Mouse (Mus musculus) intestine, postnatal 0 days (tissue): ENCODE results near the gene Gpr143. TPM values are rescaled to one million over a fixed set of nuclear protein-coding genes. Genes with fewer than 3 reads are reported as not detected.
A peak's percentile ranks its signal among the peaks of the same experiment; 100 is the strongest.
"Not testable (repeated sequence)": the region's sequence is repeated elsewhere in the genome, so short reads cannot be mapped to it uniquely, and the experiment has no call there.

Source experiments
- ATAC-seq: fragments of 200-750 bp; cut with Nextera tagmentation; 2 replicates; pipeline ENCODE4 v1.8.0; 2017; ENCODE audit warnings: mild to moderate bottlenecking, moderate TSS enrichment, moderate library complexity
- H3K27ac ChIP-seq: fragments of 300-500 bp; sonication (generic); 2 replicates; pipeline ENCODE4 v1.5.1; 2014; ENCODE audit warnings: mild to moderate bottlenecking, low read depth, low read length, moderate library complexity
- H3K27me3 ChIP-seq: fragments of 300-500 bp; sonication (generic); replicated peaks from 2 replicates; pipeline ENCODE4 v1.6.1; 2014; ENCODE audit warnings: low read length, mixed read lengths; ENCODE audit not compliant: control insufficient read depth, insufficient read depth
- H3K36me3 ChIP-seq: fragments of 300-500 bp; sonication (generic); 2 replicates; pipeline ENCODE4 v1.6.1; 2014; ENCODE audit warnings: mild to moderate bottlenecking, moderate library complexity; ENCODE audit not compliant: control insufficient read depth, insufficient read depth
- H3K4me1 ChIP-seq: fragments of 300-500 bp; sonication (generic); replicated peaks from 2 replicates; pipeline ENCODE4 v1.6.1; 2014; ENCODE audit warnings: antibody characterized with exemption, low read length, mixed read lengths; ENCODE audit not compliant: control insufficient read depth, insufficient read depth
- H3K4me2 ChIP-seq: fragments of 300-500 bp; sonication (generic); replicated peaks from 2 replicates; pipeline ENCODE4 v1.6.1; 2014; ENCODE audit warnings: low read depth, mild to moderate bottlenecking, moderate library complexity
- H3K4me3 ChIP-seq: fragments of 300-500 bp; sonication (generic); 2 replicates; pipeline ENCODE4 v1.5.1; 2014; ENCODE audit warnings: low read depth, low read length
- H3K9ac ChIP-seq: fragments of 300-500 bp; sonication (generic); 2 replicates; pipeline ENCODE4 v1.6.1; 2014; ENCODE audit warnings: mild to moderate bottlenecking, low read depth, low read length
- H3K9me3 ChIP-seq: fragments of 300-500 bp; sonication (generic); 2 replicates; pipeline ENCODE4 v1.6.1; 2016; ENCODE audit warnings: mixed run types; ENCODE audit not compliant: control insufficient read depth
- CTCF ChIP-seq: sonication (generic); IDR thresholded peaks from 2 replicates; pipeline ENCODE4 v1.5.1; 2016; ENCODE audit warnings: low read depth, mild to moderate bottlenecking, control low read depth, antibody characterized with exemption, moderate library complexity
- WGBS: fragments of 180-500 bp; shearing (Covaris S2); extraction: QIAGEN DNeasy Blood & Tissue Kit; methylation state at CpG from one replicate; pipeline ENCODE4 v1.1.7; 2014; 5-methylcytosine and 5-hydroxymethylcytosine counted together
- polyA plus RNA-seq: library from polyadenylated mRNA; unstranded; fragments of >200 nt; fragmentation: Nextera tagmentation; extraction: Ambion mirVana; gene quantifications from 2 replicates; pipeline ENCODE4 v1.2.1, GENCODE M21; 2015

The Gpr143 gene
- polyA plus RNA-seq, 1 experiment from 2014 or later: not detected

GRCm38 (mm10) chrX:152834940-152835339 lies 53.2 kb downstream of the Gpr143 start:
- not testable (repeated sequence) for H3K36me3 ChIP-seq, H3K9me3 ChIP-seq, H3K4me1 ChIP-seq, H3K27me3 ChIP-seq, H3K27ac ChIP-seq, H3K4me2 ChIP-seq, ATAC-seq, H3K9ac ChIP-seq, H3K4me3 ChIP-seq
- TF ChIP-seq CTCF: peak; percentile 70
- 25% methylated on average over 5 of the region's 5 CpGs for WGBS

- Histone ChIP-seq H3K27ac (peak overlapping the region; percentile 62; the same call in 1 of the 2 replicates), H3K4me3 (no peak overlapping the region), H3K9me3 (no peaks in the 10 kb centered on the region), H3K36me3 (no peaks in the 10 kb centered on the region), H3K4me2 (no peak overlapping the region; the same call in 1 of the 2 replicates), H3K4me1 (no peaks in the 10 kb centered on the region), H3K9ac (no peak overlapping the region), H3K27me3 (no peaks in the 10 kb centered on the region)
- 61% methylated on average over 3 of the region's 3 CpGs for WGBS
- no peak for TF ChIP-seq CTCF
- peak; percentile 94 for ATAC-seq
These were observed 73.5 kb downstream of the Gpr143 start for GRCm38 (mm10) chrX:152855076-152855772.

Other genes starting within 250 kb of the Gpr143 start
- not detected in 2 replicates for gene Cldn34a, start 218.6 kb upstream of the Gpr143 start, polyA plus RNA-seq
- 3.1 and 3.5 TPM in 2 replicates for gene Shroom2, start 12.5 kb upstream of the Gpr143 start, polyA plus RNA-seq
- 0.20 and 0.43 TPM in 2 replicates for gene Usp51, start 224.5 kb downstream of the Gpr143 start, polyA plus RNA-seq